Comparison of ENCODE assay signal across 27 mouse cellular contexts in the genomic region with DNA sequence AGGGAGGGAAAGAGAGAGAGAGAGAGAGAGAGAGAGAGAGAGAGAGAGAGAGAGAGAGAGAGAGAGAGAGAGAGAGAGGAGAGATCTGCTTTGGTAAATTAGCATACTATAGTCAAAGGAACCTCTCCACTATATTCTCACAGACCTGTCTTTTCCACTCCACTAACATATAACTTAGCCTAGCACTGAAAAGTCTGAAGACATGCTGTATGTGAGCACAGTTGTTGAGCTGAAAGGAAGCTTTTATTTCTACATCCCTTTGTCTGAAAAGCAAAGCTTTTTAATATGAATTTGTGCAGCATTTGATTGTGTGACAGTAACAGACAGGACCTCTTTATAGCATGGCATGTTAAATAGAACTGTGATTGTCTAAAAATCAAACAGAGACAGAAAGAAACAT.
"Had no signal": no experiment of that assay in that cellular context is flagged by ENCODE, and none has a peak within 500 bp of the region (broad histone marks: within the 10 kb centered on the region; RNA-seq: fewer than 3 reads in every experiment).

No protein-coding gene starts in this region.

- H3K36me3 ChIP-seq: embryonic facial prominence, embryonic 10.5 days; embryonic facial prominence, embryonic 12.5 days; embryonic facial prominence, embryonic 13.5 days; embryonic facial prominence, embryonic 15.5 days; forebrain, embryonic 10.5 days; forebrain, embryonic 15.5 days; heart, embryonic 10.5 days had no signal

- ATAC-seq: forebrain, embryonic 15.5 days had no signal

- H3K9ac ChIP-seq: embryonic facial prominence, embryonic 12.5 days; embryonic facial prominence, embryonic 13.5 days; embryonic facial prominence, embryonic 15.5 days; forebrain, embryonic 15.5 days had no signal

- H3K27ac ChIP-seq: embryonic facial prominence, embryonic 10.5 days; embryonic facial prominence, embryonic 12.5 days; embryonic facial prominence, embryonic 13.5 days; embryonic facial prominence, embryonic 15.5 days; forebrain, embryonic 10.5 days; forebrain, embryonic 15.5 days; gastrocnemius, adult 2 months; heart, adult 2 months; heart, embryonic 10.5 days had no signal

- H3K4me1 ChIP-seq: embryonic facial prominence, embryonic 10.5 days; embryonic facial prominence, embryonic 12.5 days; embryonic facial prominence, embryonic 13.5 days; embryonic facial prominence, embryonic 15.5 days; forebrain, embryonic 10.5 days; forebrain, embryonic 15.5 days; heart, embryonic 10.5 days had no signal

- H3K9me3 ChIP-seq: embryonic facial prominence, embryonic 12.5 days; embryonic facial prominence, embryonic 13.5 days; embryonic facial prominence, embryonic 15.5 days; forebrain, embryonic 15.5 days; heart, embryonic 10.5 days had no signal

- H3K4me3 ChIP-seq: embryonic facial prominence, embryonic 10.5 days; embryonic facial prominence, embryonic 12.5 days; embryonic facial prominence, embryonic 13.5 days; embryonic facial prominence, embryonic 15.5 days; erythroblast, embryonic 14.5 days; forebrain, embryonic 10.5 days; forebrain, embryonic 15.5 days; gastrocnemius, adult 2 months; heart, adult 2 months; heart, embryonic 10.5 days had no signal

- DNase-seq: cerebellum, adult 18-20 months; cerebellum, adult 2 months; cerebellum, adult 8-10 months; cerebellum, adult 9-10 months; cerebellum, adult 9-11 months; cerebellum, postnatal 10 days; cerebellum, postnatal 14 days; cerebellum, postnatal 25 days; cerebellum, postnatal 36 days; embryo, embryonic 11 days; gastrocnemius, adult 2 months; gastrocnemius, postnatal 10 days; gastrocnemius, postnatal 14 days; gastrocnemius, postnatal 25 days; gastrocnemius, postnatal 36 days; heart, adult 11 months; heart, adult 18-20 months; heart, adult 2 months had no signal

- H3K27me3 ChIP-seq: embryonic facial prominence, embryonic 12.5 days; embryonic facial prominence, embryonic 13.5 days; embryonic facial prominence, embryonic 15.5 days; forebrain, embryonic 15.5 days had no signal

- H3K4me2 ChIP-seq: embryonic facial prominence, embryonic 12.5 days; embryonic facial prominence, embryonic 13.5 days; embryonic facial prominence, embryonic 15.5 days; forebrain, embryonic 15.5 days; heart, embryonic 11.5 days had no signal
